Mouse (Mus musculus): Measurements from ENCODE around the gene Mgat5. TPM values are rescaled to one million over a fixed set of nuclear protein-coding genes. Genes with fewer than 3 reads are reported as not detected.

Gene Mgat5
- polyA plus RNA-seq, 1 experiment from 2014 or later = 5.1 TPM

DNA sequence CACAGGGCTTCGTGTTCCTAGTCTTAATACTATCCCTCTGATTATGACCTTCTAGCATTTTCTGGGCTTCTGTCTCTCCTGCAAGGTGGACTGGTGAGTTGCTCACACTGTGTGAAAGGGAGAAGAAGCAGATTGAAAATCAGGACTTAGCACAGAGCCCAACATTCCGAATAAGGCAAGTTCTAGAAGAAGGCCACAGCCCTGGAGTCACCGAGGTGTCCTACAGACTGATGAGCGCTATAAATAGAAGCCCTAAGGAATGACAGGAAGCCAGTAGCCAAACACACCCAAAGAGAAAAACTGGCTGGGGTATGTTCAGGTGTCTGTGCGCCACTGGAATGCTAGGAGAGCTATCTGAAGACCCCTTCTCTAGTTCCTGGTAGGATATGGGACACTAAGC lies 68.5 kb downstream of the Mgat5 start:
- Histone ChIP-seq H3K27me3 (replicated peaks; ENCODE audit: control insufficient read depth, insufficient read depth, low read length) (no peaks in the 10 kb centered on the region), H3K4me1 (ENCODE audit: control insufficient read depth, insufficient read depth, low read length) (no peaks in the 10 kb centered on the region; the same call in 1 of the 2 replicates), H3K9ac (ENCODE audit: low read depth, low read length) (no peak overlapping the region), H3K27ac (replicated peaks; ENCODE audit: low read depth, low read length) (no peak overlapping the region), H3K4me2 (ENCODE audit: low read depth, low read length) (no peak overlapping the region), H3K9me3 (ENCODE audit: control insufficient read depth, low read length) (no peaks in the 10 kb centered on the region), H3K36me3 (ENCODE audit: control insufficient read depth, insufficient read depth, low read length) (no peaks in the 10 kb centered on the region), H3K4me3 (ENCODE audit: low read depth, low read length) (no peak overlapping the region)
- WGBS = 87% methylated on average over 5 of the region's 5 CpGs
- DNase-seq (ENCODE audit: low spot score) (no peak), ATAC-seq (ENCODE audit: low read depth) (no peak)

DNA sequence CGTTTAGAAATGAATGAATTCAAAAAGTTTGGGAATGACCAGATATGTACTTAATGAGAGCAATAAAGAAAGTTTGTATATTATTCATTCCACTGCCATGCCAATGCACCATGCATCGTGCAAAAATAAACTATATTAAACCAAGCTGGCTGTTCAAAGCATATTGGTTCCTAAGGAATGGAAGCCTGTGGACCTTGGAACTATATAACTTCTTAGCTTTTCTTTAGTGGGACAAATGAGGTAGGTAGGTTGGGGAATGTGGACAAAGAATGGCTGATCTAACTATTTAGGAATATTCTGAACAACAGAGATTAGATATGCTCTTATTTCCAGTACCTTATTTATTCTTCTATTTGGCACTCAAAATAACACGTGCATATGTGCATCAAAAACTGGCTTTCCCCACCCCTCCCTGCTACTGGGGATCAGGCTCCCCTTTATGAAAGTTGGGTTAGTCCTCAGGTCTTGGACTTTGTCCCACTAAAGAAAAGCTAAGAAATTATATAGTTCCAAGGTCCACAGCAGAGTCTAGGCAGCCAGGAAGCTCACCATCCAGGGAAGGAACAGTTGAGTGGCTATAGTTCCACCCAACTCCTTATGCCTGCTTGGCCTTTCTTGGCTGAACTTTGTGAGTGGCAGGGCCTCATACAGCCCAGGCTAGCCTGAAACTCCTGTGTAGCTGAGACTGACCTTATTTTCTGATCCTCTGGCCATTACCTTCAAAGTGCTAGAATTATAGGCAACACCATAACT lies 70.9 kb downstream of the Mgat5 start:
- Histone ChIP-seq H3K4me3 (ENCODE audit: low read depth, low read length) (no peak overlapping the region), H3K27ac (replicated peaks; ENCODE audit: low read depth, low read length) (no peak overlapping the region), H3K9me3 (ENCODE audit: control insufficient read depth, low read length) (no peaks in the 10 kb centered on the region), H3K27me3 (replicated peaks; ENCODE audit: control insufficient read depth, insufficient read depth, low read length) (no peaks in the 10 kb centered on the region), H3K4me2 (ENCODE audit: low read depth, low read length) (no peak overlapping the region), H3K36me3 (ENCODE audit: control insufficient read depth, insufficient read depth, low read length) (no peaks in the 10 kb centered on the region), H3K9ac (ENCODE audit: low read depth, low read length) (no peak overlapping the region), H3K4me1 (ENCODE audit: control insufficient read depth, insufficient read depth, low read length) (no peaks in the 10 kb centered on the region)
- ATAC-seq (ENCODE audit: low read depth) (no peak), DNase-seq (ENCODE audit: low spot score) (no peak)
- WGBS = 93% methylated on average over 3 of the region's 3 CpGs

DNA sequence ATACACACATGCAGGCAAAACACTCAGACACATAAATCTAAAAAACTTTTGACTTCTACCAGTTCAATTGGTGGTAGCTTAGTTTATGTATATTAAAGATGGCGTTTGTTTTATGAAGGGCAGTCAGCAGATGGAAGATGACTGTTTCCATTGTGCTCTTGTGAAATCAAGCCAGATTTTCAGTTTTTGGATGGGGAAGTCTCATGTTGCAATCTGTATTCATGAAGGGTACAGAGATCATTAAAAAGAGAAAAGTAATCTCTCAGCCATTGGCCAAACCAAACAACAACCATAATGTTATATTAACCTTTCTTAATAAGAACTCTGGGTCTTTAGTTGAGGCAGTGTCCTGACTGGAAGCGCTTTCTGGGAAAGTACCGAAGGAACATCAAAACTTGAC lies 73.3 kb downstream of the Mgat5 start:
- ATAC-seq (ENCODE audit: low read depth) = no peak
- no peak overlapping the region for H3K4me2 ChIP-seq (ENCODE audit: low read depth, low read length)
- 85% methylated on average over 3 of the region's 3 CpGs for WGBS
- H3K9ac ChIP-seq (ENCODE audit: low read depth, low read length) = no peak overlapping the region
- no peaks in the 10 kb centered on the region for H3K9me3 ChIP-seq (ENCODE audit: control insufficient read depth, low read length)
- H3K4me1 ChIP-seq (ENCODE audit: control insufficient read depth, insufficient read depth, low read length) = no peaks in the 10 kb centered on the region
- H3K36me3 ChIP-seq (ENCODE audit: control insufficient read depth, insufficient read depth, low read length) = no peaks in the 10 kb centered on the region
- DNase-seq (ENCODE audit: low spot score) = no peak
- no peaks in the 10 kb centered on the region for H3K27me3 ChIP-seq (replicated peaks; ENCODE audit: control insufficient read depth, insufficient read depth, low read length)
- no peak overlapping the region for H3K27ac ChIP-seq (replicated peaks; ENCODE audit: low read depth, low read length)
- H3K4me3 ChIP-seq (ENCODE audit: low read depth, low read length) = no peak overlapping the region

DNA sequence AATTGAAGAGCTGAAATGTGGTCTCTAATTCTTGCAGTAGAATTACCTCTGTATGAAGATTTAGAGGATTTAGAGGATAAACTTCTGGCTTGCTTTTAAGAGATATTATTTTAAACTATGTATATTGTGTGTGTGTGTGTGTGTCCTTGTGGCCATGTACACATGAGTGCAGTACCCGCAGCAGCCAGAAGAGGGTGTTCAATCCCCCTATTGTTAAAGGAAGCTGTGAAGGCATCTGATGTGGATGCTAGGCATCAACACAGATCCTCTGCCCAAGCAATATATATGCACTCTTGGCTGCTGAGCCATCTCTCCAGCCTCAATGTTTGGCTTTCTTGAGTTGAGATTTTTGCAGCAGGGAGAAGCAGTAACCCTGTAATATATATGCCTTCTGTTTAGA lies 75.4 kb downstream of the Mgat5 start:
- H3K4me3 ChIP-seq (ENCODE audit: low read depth, low read length) = no peak overlapping the region
- H3K4me2 ChIP-seq (ENCODE audit: low read depth, low read length) = no peak overlapping the region
- H3K4me1 ChIP-seq (ENCODE audit: control insufficient read depth, insufficient read depth, low read length) = no peaks in the 10 kb centered on the region
- no peaks in the 10 kb centered on the region for H3K9me3 ChIP-seq (ENCODE audit: control insufficient read depth, low read length)
- no peak overlapping the region for H3K27ac ChIP-seq (replicated peaks; ENCODE audit: low read depth, low read length)
- WGBS = 100% methylated on average over 1 of the region's 1 CpGs
- H3K9ac ChIP-seq (ENCODE audit: low read depth, low read length) = no peak overlapping the region
- ATAC-seq (ENCODE audit: low read depth) (no peak), DNase-seq (ENCODE audit: low spot score) (no peak)
- no peaks in the 10 kb centered on the region for H3K27me3 ChIP-seq (replicated peaks; ENCODE audit: control insufficient read depth, insufficient read depth, low read length)
- no peaks in the 10 kb centered on the region for H3K36me3 ChIP-seq (ENCODE audit: control insufficient read depth, insufficient read depth, low read length)

DNA sequence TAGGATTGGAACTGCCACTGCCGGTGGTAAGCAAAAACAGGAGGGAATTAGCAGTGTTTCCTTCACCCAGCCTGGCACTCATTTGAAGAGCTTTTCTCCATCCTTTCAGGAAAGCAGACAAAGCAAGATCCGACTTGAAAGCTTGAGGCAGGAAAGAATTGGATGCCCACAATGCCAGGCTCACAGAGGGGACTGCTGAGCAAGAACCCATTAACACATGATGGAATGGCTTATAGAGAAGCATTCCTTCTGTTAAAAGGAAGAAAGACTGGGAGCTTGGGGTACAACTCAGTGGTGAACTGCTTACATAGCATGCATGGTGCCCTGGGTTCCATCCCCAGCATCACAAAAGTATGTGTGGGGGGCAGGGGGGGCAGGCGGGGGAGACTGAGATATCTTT lies 80.2 kb downstream of the Mgat5 start:
- H3K4me2 ChIP-seq (ENCODE audit: low read depth, low read length) = no peak overlapping the region
- H3K27ac ChIP-seq (replicated peaks; ENCODE audit: low read depth, low read length) = no peak overlapping the region
- ATAC-seq (ENCODE audit: low read depth) (no peak), DNase-seq (ENCODE audit: low spot score) (no peak)
- H3K4me3 ChIP-seq (ENCODE audit: low read depth, low read length) = no peak overlapping the region
- 62% methylated on average over 3 of the region's 3 CpGs for WGBS
- H3K36me3 ChIP-seq (ENCODE audit: control insufficient read depth, insufficient read depth, low read length) = no peaks in the 10 kb centered on the region
- no peaks in the 10 kb centered on the region for H3K4me1 ChIP-seq (ENCODE audit: control insufficient read depth, insufficient read depth, low read length)
- H3K9me3 ChIP-seq (ENCODE audit: control insufficient read depth, low read length) = no peaks in the 10 kb centered on the region
- no peak overlapping the region for H3K9ac ChIP-seq (ENCODE audit: low read depth, low read length)
- H3K27me3 ChIP-seq (replicated peaks; ENCODE audit: control insufficient read depth, insufficient read depth, low read length) = no peaks in the 10 kb centered on the region

DNA sequence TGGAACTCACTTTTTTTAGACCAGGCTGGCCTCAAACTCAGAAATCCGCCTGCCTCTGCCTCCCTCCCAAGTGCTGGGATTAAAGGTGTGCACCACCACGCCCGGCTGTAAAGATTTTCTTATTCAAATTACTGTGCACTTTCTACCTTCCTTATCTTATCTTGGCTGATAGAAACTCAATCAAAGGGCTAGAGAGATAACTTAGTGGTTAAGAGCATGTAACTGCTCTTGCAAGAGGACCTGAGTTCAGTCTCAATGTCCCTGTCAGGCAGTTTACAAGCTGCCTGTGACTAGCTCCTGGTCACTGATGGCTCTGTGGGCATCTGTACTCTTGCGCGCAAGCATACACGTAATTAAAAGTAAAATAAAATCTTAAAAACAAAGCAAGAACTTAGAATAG lies 82.7 kb downstream of the Mgat5 start:
- no peaks in the 10 kb centered on the region for H3K27me3 ChIP-seq (replicated peaks; ENCODE audit: control insufficient read depth, insufficient read depth, low read length)
- H3K27ac ChIP-seq (replicated peaks; ENCODE audit: low read depth, low read length) = no peak overlapping the region
- no peaks in the 10 kb centered on the region for H3K36me3 ChIP-seq (ENCODE audit: control insufficient read depth, insufficient read depth, low read length)
- H3K9me3 ChIP-seq (ENCODE audit: control insufficient read depth, low read length) = no peaks in the 10 kb centered on the region
- 97% methylated on average over 6 of the region's 6 CpGs for WGBS
- no peak overlapping the region for H3K4me3 ChIP-seq (ENCODE audit: low read depth, low read length)
- no peak overlapping the region for H3K9ac ChIP-seq (ENCODE audit: low read depth, low read length)
- no peak overlapping the region for H3K4me2 ChIP-seq (ENCODE audit: low read depth, low read length)
- 0 out of 2 replicates have a peak, but pooled peaks cover 5% of the 10 kb centered on the region for H3K4me1 ChIP-seq (ENCODE audit: control insufficient read depth, insufficient read depth, low read length)
- no peak for DNase-seq (ENCODE audit: low spot score)
- no peak for ATAC-seq (ENCODE audit: low read depth)

DNA sequence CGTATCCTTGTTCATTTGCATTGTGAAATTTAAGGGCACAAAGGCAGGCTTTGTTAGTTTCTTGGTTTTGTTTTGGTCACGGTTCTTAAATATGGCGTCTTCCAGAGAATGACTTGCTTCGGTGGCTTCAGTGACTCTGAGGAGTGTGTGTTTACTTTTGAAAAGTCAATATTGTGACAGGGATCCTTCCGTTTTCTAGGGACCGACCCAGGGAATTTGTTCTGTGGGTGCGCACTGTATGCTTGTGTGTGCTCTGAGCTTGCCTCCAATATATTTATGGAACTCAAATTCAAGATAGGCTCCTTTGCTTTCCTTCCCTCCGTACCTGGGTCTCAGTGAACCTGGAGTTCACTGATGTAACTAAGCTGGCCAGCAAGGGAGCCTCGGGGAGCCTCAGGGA lies 86.1 kb downstream of the Mgat5 start:
- Histone ChIP-seq H3K36me3 (ENCODE audit: control insufficient read depth, insufficient read depth, low read length) (no peaks in the 10 kb centered on the region), H3K4me2 (ENCODE audit: low read depth, low read length) (no peak overlapping the region), H3K4me3 (ENCODE audit: low read depth, low read length) (no peak overlapping the region), H3K9ac (ENCODE audit: low read depth, low read length) (no peak overlapping the region), H3K4me1 (ENCODE audit: control insufficient read depth, insufficient read depth, low read length) (0 out of 2 replicates have a peak, but pooled peaks cover 5% of the 10 kb centered on the region), H3K27me3 (replicated peaks; ENCODE audit: control insufficient read depth, insufficient read depth, low read length) (no peaks in the 10 kb centered on the region), H3K9me3 (ENCODE audit: control insufficient read depth, low read length) (no peaks in the 10 kb centered on the region), H3K27ac (replicated peaks; ENCODE audit: low read depth, low read length) (no peak overlapping the region)
- no peak for DNase-seq (ENCODE audit: low spot score)
- no peak for ATAC-seq (ENCODE audit: low read depth)
- WGBS = 49% methylated on average over 9 of the region's 9 CpGs

DNA sequence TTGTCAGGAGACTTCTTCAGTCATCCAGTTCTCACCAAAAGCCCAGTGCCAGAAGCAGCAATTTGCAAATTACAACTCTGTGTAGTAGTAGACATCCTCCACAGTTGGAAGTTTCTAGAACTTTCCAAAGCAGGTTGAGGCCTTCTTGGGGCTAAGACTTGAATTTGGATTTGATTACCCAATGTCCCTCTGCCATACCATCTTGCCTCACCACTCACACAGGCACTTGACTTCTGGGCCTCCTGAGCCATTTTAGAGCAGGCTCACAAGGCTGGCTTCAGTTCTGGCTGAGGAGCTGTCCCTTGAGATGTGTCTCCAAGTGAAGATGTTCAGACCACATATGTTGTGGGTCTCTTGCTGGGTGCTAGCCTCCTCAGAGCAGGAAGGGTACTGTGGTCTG lies 86.9 kb downstream of the Mgat5 start:
- no peaks in the 10 kb centered on the region for H3K36me3 ChIP-seq (ENCODE audit: control insufficient read depth, insufficient read depth, low read length)
- no peak overlapping the region for H3K4me2 ChIP-seq (ENCODE audit: low read depth, low read length)
- 0 out of 2 replicates have a peak, but pooled peaks cover 5% of the 10 kb centered on the region for H3K4me1 ChIP-seq (ENCODE audit: control insufficient read depth, insufficient read depth, low read length)
- DNase-seq (ENCODE audit: low spot score) = no peak
- no peaks in the 10 kb centered on the region for H3K27me3 ChIP-seq (replicated peaks; ENCODE audit: control insufficient read depth, insufficient read depth, low read length)
- no peak overlapping the region for H3K9ac ChIP-seq (ENCODE audit: low read depth, low read length)
- H3K4me3 ChIP-seq (ENCODE audit: low read depth, low read length) = no peak overlapping the region
- no peak overlapping the region for H3K27ac ChIP-seq (replicated peaks; ENCODE audit: low read depth, low read length)
- H3K9me3 ChIP-seq (ENCODE audit: control insufficient read depth, low read length) = no peaks in the 10 kb centered on the region
- ATAC-seq (ENCODE audit: low read depth) = no peak

DNA sequence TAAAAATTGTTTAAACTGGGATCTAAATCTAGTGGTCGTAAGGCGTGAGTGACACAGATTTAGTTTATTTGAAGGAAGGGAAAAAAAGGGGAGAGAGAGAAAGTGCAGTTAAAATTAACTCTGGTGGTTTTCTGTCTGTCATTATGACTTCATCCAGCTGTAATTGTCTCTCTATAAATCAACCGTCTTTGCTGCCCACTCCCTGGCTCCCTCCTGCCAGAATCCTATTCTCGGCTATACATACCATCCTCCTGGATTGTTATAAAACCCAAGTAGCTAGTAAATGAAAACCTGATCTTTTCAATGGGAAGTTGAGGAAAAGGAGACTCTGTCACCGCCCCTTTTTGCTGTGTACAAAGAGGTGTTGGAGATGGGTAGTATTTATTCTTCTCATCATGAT lies 88.5 kb downstream of the Mgat5 start:
- H3K27me3 ChIP-seq (replicated peaks; ENCODE audit: control insufficient read depth, insufficient read depth, low read length) = no peaks in the 10 kb centered on the region
- no peak for ATAC-seq (ENCODE audit: low read depth)
- DNase-seq (ENCODE audit: low spot score) = no peak
- H3K4me2 ChIP-seq (ENCODE audit: low read depth, low read length) = no peak overlapping the region
- H3K9me3 ChIP-seq (ENCODE audit: control insufficient read depth, low read length) = no peaks in the 10 kb centered on the region
- H3K4me1 ChIP-seq (ENCODE audit: control insufficient read depth, insufficient read depth, low read length) = 0 out of 2 replicates have a peak, but pooled peaks cover 5% of the 10 kb centered on the region
- 62% methylated on average over 5 of the region's 5 CpGs for WGBS
- H3K9ac ChIP-seq (ENCODE audit: low read depth, low read length) = no peak overlapping the region
- H3K4me3 ChIP-seq (ENCODE audit: low read depth, low read length) = no peak overlapping the region
- H3K36me3 ChIP-seq (ENCODE audit: control insufficient read depth, insufficient read depth, low read length) = no peaks in the 10 kb centered on the region
- no peak overlapping the region for H3K27ac ChIP-seq (replicated peaks; ENCODE audit: low read depth, low read length)
